Mouse (Mus musculus) T-helper 1 cell (primary cell): ENCODE results near the gene Tmem258.
"Not testable (repeated sequence)": the region's sequence is repeated elsewhere in the genome, so short reads cannot be mapped to it uniquely, and the experiment has no call there.

ENCODE experiments used
- in situ Hi-C: fragments of 300-600 bp; cut with MboI, MseI; formaldehyde crosslinking; loops from one replicate; pipeline ENCODE4 v1.15.1; 2025; ENCODE audit warnings: high pct_unique_total_duplicates

The Tmem258 gene

DNA sequence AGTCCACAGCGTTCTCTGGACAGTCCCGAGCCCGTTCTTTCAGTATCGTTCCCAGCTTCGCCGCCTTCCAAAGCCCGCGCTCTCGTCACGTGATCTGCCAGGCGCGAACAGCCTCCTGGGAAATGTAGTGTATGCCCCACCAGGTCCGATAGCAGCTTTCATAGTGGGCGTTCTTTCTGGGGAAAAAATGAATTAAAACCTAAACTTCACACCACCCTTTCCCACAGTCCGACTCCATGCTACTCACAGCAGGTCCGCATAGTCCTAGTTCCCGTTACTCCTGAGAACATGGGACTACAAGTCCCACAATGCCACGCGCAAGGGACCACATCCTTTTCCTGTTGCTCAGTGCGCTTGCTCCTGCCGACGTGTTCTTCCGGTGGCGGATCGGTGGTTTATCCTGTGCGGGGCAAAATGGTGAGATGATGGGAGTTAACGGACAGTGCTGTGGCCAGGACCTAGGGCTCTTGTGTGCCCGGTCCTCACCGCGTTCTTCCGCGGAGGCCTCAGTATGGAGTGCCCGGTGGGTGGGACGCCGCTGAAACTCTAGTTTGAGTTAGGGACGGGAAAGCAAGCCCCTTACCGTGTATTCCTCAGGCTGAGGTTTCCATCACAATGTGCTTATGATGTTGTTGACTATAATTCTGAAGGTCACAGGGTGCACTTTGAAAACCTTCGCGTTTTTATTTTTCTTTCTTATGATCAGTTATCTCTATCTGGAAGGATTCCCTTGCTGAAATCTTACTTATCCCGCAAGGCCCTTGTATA, at the start of gene Tmem258, which contains the start of gene Fen1:
TSS of gene Tmem258 (plus strand) at position 167 of the 768 bp plus-strand sequence.
TSS of gene Fen1 (minus strand) at position 322 of the 768 bp plus-strand sequence.
- in situ Hi-C loops = no loop called here

GRCm38 (mm10) chr19:10157725-10158124, 46.1 kb upstream of the Tmem258 start:
- in situ Hi-C loops = no loop called here

DNA sequence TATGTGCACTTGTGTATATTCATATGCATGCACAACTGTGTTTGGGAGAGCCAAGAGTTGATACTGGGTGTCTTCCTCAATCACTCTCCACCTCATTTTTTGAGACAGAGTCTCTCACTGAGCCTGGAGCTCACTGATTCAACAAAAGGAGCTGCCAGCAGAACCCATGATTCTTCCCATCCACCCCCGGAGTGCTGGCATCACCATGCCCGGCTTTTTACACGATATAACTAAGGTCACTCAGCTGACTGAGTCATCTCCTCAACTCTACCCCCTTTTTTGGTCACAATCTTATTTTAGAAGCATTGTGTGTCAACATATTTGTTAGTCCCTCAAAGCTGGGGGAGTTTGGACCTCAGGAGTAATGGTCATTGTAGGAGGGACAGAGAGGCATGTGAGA, 39.9 kb upstream of the Tmem258 start:
- in situ Hi-C loops = no loop called here

DNA sequence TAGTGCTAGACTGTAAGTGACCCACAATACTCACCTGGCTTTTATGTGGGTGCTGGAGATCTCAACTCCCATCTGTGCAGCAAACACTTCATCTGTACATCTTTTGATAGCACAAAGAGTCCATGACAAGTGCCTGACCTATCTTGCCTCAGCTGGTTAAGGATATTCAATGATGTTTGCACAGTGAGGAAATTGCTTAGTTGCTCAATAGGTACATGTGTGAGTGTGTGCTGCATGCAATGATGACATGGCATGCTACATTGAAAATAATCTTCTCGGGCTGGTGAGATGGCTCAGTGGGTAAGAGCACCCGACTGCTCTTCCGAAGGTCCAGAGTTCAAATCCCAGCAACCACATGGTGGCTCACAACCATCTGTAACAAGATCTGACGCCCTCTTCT, 37.9 kb upstream of the Tmem258 start:
- in situ Hi-C loops = not testable (repeated sequence)

DNA sequence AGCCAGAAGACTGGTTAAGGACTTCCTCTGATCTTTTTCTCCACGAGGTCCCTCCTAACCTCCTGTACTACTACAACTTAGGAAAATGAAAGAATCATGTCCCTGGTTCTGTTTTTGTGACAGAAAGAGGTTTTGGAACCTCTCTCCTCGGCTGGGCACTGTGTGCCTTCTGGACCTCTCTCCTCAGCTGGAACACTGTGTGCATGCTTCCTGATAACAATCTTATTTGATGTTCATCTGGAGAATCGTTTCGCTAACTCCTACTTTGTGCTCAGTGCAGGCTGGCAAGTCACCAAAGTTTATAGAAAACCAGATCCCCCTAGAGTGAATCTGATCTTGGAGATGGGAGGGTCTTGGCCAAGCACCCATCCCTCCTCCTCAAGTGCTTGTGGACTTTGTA, 36.7 kb upstream of the Tmem258 start:
- in situ Hi-C loops = no loop called here

GRCm38 (mm10) chr19:10167951-10168350, 35.9 kb upstream of the Tmem258 start:
- in situ Hi-C loops = no loop called here

GRCm38 (mm10) chr19:10168441-10168840, 35.4 kb upstream of the Tmem258 start:
- in situ Hi-C loops = no loop called here

DNA sequence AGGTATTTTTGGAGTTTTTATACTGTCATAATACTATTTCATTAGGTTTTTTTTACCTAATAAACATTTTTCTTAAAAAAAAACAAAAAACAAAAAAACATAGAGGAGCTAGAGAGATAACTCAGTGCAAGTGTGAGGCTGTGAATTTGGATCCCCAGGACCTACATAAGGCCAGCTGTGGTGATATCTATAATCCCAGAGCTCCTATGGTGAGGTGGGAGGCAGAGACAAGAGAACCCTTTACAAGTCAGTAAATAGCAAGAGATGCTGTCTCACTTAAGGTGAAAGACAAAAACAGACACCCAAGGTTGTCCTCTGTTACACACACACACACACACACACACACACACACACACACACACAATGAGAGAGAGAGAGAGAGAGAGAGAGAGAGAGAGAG, 34.6 kb upstream of the Tmem258 start:
- in situ Hi-C loops = no loop called here

DNA sequence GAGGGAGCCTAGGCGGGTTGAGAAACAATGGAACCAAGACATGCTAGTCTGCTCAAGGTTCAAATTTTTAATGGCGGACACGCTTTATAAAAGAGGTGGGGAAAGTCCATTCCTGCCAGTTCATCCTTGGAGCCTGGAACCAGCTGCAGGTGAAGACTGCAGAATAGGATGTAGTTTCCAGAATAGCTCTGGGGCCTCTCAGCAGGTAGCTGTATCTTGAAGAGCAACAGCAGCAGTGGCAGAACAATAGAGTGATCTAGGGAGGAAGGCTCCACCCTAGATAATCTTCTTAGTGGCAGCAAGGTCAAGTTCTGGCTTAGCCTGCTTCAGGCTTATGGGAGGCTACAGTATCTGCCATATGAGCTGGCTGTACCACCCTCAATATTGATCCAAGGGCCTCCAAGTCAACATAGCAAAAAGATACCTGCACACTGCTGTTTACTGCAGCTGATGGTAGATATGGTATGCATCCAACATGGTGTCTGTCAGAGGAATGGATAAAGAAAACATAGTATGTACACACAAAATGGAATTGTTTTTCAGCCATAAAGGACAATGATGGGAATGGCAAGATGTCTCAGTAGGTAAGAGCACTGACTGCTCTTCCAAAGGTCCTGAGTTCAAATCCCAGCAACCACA, 34.0 kb upstream of the Tmem258 start:
- in situ Hi-C loops = not testable (repeated sequence)

GRCm38 (mm10) chr19:10170466-10170865, 33.3 kb upstream of the Tmem258 start:
- in situ Hi-C loops = no loop called here

DNA sequence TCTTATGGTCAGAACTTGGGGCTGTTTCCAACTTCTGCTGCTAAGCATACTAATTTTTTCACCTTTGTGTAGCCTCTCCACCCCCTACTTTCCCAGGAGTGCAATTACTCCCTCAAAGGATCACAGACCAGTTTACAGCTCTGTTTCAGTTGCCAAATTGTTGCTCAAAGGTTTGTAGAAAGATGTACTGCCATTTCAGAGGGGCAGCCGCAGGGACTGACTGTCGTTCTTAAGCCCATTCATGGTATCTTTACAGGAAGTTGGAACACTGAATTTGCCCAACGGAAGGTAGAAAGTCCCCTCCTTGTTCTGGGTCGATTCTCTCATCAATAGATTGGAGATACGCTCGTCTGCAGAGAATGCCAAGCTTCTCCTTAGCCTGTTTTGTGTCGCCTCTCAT, 32.5 kb upstream of the Tmem258 start:
- in situ Hi-C loops = no loop called here

- in situ Hi-C loops = no loop called here
Observed at GRCm38 (mm10) chr19:10171846-10172245, 32.0 kb upstream of the Tmem258 start.

GRCm38 (mm10) chr19:10173116-10173718, 30.6 kb upstream of the Tmem258 start:
- in situ Hi-C loops = no loop called here

GRCm38 (mm10) chr19:10173844-10174539, 29.8 kb upstream of the Tmem258 start:
- in situ Hi-C loops = no loop called here

GRCm38 (mm10) chr19:10174956-10175355, 28.9 kb upstream of the Tmem258 start:
- in situ Hi-C loops = loop anchor here (25.0 kb wide), 1 partner anchor 263 kb away; no protein-coding TSS in a partner anchor

GRCm38 (mm10) chr19:10176477-10176876, 27.3 kb upstream of the Tmem258 start:
- in situ Hi-C loops = loop anchor here (25.0 kb wide), 1 partner anchor 264 kb away; no protein-coding TSS in a partner anchor

DNA sequence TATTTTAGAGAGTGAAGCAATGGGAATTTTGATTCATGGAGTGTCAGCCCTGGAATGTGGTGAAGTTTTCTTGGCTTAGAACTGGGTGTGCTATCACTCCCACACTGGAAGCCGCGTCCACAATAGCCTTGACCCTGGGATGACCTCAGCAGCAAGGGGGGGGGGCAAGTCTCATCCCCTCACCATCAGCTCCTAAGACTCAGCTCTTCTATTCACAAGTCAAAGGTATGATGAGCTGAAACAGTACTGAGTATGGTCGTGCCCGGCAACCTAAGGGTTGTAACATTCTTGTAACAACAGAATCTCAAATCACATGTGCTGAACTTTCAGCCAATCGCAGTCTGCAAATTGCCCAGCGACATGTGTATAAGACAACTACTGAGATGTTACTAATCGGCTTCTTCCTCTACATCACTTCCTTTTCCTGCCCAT, 26.9 kb upstream of the Tmem258 start:
- in situ Hi-C loops = loop anchor here (25.0 kb wide), 1 partner anchor 265 kb away; no protein-coding TSS in a partner anchor

GRCm38 (mm10) chr19:10181225-10181624, 22.6 kb upstream of the Tmem258 start:
- in situ Hi-C loops = loop anchor here (25.0 kb wide), 1 partner anchor 269 kb away; no protein-coding TSS in a partner anchor

DNA sequence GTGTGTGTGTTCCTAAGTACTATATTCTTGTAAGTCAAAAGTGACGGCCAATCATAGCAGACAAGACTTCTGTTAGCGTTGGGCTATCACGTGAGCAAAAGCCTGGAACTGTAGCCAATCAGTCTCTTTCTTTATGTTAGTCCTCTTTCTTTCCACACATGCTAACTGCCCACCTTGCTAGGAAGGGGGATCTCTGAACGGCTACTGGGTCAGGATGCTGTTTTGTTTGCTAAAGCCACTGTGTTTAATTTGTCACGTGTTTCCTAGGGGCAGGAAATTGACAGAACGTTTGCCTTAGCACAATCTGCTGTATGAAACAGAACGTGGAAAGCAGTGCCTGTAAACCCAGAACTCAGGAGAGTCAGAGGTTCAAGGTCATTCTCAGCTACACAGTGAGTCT, 21.7 kb upstream of the Tmem258 start:
- in situ Hi-C loops = loop anchor here (25.0 kb wide), 1 partner anchor 270 kb away; no protein-coding TSS in a partner anchor

GRCm38 (mm10) chr19:10182670-10183298, 21.0 kb upstream of the Tmem258 start, which contains the start of gene Fads1:
TSS of gene Fads1 (plus strand) at chr19:10182888.
- in situ Hi-C loops = loop anchor here (25.0 kb wide), 1 partner anchor 270 kb away; no protein-coding TSS in a partner anchor
